Mouse (Mus musculus) megakaryocyte-erythroid progenitor cell, adult 5-6 weeks (primary cell): Measurements from ENCODE around the gene Larp6. TPM values are rescaled to one million over a fixed set of nuclear protein-coding genes. Genes with fewer than 3 reads are reported as not detected.

Source experiments
- ATAC-seq: replicated peaks from 2 replicates; pipeline ENCODE4 v1.8.0; 2016; ENCODE audit warnings: mild to moderate bottlenecking, inconsistent platforms; ENCODE audit not compliant: severe bottlenecking, poor library complexity, low FRiP score, low TSS enrichment
- total RNA-seq, 2 experiments: library from RNA; stranded (forward) in 1 of 2; stranded (reverse) in 1 of 2; fragments of 200-1000, 215-1000 nt in 1 of 2; fragments of >200 nt in 1 of 2; fragmentation: Nextera tagmentation in 1 of 2; gene quantifications; 2 replicates each; pipeline ENCODE4 v1.2.3; 2014 to 2017

Gene Larp6
- total RNA-seq (2014; fragmentation: Nextera tagmentation) = not detected in 2 replicates
- total RNA-seq (2017) = not detected in 2 replicates

GRCm38 (mm10) chr9:60712771-60713541, at the start of gene Larp6:
TSS of gene Larp6 (plus strand) at chr9:60712989.
- no peak for ATAC-seq

- ATAC-seq = no peak
These were observed 48.4 kb upstream of the Larp6 start for GRCm38 (mm10) chr9:60664385-60664784.

- no peak for ATAC-seq
These were observed 47.9 kb upstream of the Larp6 start for GRCm38 (mm10) chr9:60664866-60665265.

- ATAC-seq = no peak
These were observed 47.3 kb upstream of the Larp6 start for GRCm38 (mm10) chr9:60665535-60665934.

- ATAC-seq = no peak
These were observed 43.9 kb upstream of the Larp6 start for GRCm38 (mm10) chr9:60668886-60669285.

- no peak for ATAC-seq
These were observed 40.2 kb upstream of the Larp6 start for GRCm38 (mm10) chr9:60672568-60672967.

GRCm38 (mm10) chr9:60674780-60675179, 38.0 kb upstream of the Larp6 start:
- no peak for ATAC-seq

- no peak for ATAC-seq
These were observed 36.4 kb upstream of the Larp6 start for GRCm38 (mm10) chr9:60676429-60676828.

GRCm38 (mm10) chr9:60678913-60679312, 33.9 kb upstream of the Larp6 start:
- no peak for ATAC-seq

- no peak for ATAC-seq
These were observed 31.8 kb upstream of the Larp6 start for GRCm38 (mm10) chr9:60681005-60681404.

- no peak for ATAC-seq
These were observed 30.0 kb upstream of the Larp6 start for GRCm38 (mm10) chr9:60682753-60683152.

- peak; percentile 40 for ATAC-seq
These were observed 25.4 kb upstream of the Larp6 start for GRCm38 (mm10) chr9:60687415-60687814.

GRCm38 (mm10) chr9:60687891-60688324, 24.9 kb upstream of the Larp6 start, which contains the start of gene Lrrc49:
TSS of gene Lrrc49 (minus strand) at chr9:60688158.
- peak; percentile 80 for ATAC-seq

GRCm38 (mm10) chr9:60692624-60693023, 20.2 kb upstream of the Larp6 start:
- no peak for ATAC-seq

GRCm38 (mm10) chr9:60693986-60694385, 18.8 kb upstream of the Larp6 start:
- ATAC-seq = no peak

GRCm38 (mm10) chr9:60696271-60696985, 16.4 kb upstream of the Larp6 start:
- no peak for ATAC-seq

GRCm38 (mm10) chr9:60699581-60700231, 13.1 kb upstream of the Larp6 start:
- ATAC-seq = no peak

GRCm38 (mm10) chr9:60707594-60707993, 5.2 kb upstream of the Larp6 start:
- no peak for ATAC-seq

GRCm38 (mm10) chr9:60708606-60709005, 4.2 kb upstream of the Larp6 start:
- no peak for ATAC-seq

- no peak for ATAC-seq
These were observed 3.1 kb upstream of the Larp6 start for GRCm38 (mm10) chr9:60709721-60710120.
